Mouse (Mus musculus) layer of hippocampus, adult 9-10 months (tissue): Measurements from ENCODE around the gene Jmjd1c.

Experiments
- DNase-seq: peaks from one replicate; pipeline ENCODE4 v3.0.0; 2022; ENCODE audit warnings: low spot score

Gene Jmjd1c

DNA sequence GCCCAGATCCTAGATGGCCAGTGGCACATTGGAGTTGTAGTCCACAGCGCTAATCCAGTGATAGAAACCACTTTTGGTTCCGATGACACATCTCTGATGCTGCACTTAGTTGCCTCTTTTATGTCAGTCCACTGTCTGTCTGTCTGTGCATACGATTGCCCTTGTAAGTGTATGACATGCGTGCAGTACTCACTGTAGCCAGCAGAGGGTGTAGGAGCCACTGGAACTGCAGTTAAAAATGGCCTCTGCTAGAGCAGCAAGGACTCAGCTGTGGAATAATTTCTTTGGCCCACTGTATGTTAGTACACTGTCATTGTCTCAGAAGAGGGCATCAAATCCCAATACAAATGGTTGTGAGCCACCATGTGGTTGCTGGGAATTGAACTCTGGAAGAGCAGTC, 151.2 kb downstream of the Jmjd1c start:
- DNase-seq, result no peak

GRCm38 (mm10) chr10:67249486-67249885, 153.6 kb downstream of the Jmjd1c start:
- no peak for DNase-seq

GRCm38 (mm10) chr10:67250846-67251245, 154.9 kb downstream of the Jmjd1c start:
- no peak for DNase-seq

- no peak for DNase-seq
Measured at GRCm38 (mm10) chr10:67252353-67252752, 156.4 kb downstream of the Jmjd1c start.

GRCm38 (mm10) chr10:67253115-67253514, 157.2 kb downstream of the Jmjd1c start:
- no peak for DNase-seq

DNA sequence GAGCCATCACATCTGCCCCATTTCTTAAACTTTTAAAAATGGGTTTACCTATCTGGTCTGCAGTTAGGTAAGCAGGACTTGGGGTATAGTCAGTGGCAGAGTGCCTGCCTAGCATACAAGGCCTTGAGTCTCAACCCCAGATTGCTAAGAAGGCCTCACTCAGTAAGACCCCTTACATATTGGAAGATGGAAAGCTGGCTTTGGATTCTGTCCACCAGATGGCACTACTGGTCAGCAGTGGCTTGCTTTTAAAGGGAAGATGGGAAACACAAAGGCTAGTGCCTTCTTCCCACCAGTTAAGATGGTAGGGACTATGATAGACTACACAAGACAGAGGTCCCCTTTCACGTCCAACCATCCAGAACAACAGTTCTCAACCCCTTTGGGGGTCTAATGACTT, 168.9 kb downstream of the Jmjd1c start:
- no peak for DNase-seq

DNA sequence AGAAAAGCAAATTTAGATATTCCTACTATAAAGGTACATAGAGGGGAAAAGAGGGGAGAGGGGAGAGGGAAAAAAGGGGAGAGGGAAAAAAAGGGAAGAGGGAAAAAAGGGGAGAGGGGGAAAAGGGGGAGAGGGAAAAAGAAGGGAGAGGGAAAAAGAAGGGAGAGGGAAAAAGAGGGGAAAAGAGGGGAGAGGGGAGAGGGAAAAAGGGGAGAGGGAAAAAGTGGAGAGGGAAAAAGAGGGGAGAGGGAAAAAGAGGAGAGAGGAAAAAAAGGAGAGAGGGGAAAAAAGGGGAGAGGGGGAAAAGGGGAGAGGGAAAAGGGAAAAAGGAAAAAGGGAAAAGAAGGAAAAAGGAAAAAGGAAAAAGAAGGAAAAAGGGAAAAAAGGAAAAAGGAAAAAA, 180.0 kb downstream of the Jmjd1c start:
- no peak for DNase-seq

GRCm38 (mm10) chr10:67281852-67282251, 185.9 kb downstream of the Jmjd1c start:
- DNase-seq, result no peak

DNA sequence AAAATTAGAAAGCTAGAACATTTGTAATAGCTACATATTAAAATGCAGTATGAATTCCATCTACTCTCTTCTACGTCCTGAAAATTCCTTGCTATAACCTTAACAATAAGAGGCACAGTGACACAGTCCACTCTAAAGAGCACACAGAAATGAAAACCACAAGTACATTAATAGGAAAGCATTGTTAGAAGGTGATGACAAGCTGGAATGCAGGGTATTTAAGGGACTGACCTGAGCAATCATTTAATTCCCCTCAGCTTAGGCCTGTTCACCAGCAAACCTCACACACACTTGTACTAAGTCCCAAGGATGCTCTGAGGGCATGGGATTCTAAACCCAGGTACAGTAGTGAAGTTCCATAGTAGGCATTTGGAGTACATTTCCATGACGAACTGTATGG, 186.6 kb downstream of the Jmjd1c start:
- DNase-seq, result no peak

- no peak for DNase-seq
Measured at GRCm38 (mm10) chr10:67283516-67283915, 187.6 kb downstream of the Jmjd1c start.

DNA sequence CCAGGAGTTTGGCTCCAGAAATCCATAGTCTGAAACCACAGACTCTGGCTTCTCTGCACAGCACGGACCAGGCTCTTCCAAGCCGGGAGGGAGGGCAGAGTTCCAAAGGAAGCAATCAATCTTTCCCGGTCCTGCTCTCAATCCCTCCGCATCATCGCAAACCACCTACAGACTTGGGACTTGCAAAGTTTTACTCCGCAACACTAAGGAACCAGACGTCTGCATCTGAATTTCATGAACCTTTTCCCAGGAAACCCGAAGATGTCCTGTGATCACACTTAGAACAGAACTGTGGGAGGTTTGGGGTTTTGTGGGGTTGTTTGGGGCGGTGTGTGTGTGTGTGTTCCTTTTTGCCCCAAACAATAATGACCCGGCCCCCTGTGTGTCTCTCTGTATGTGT, 188.4 kb downstream of the Jmjd1c start:
- no peak for DNase-seq

DNA sequence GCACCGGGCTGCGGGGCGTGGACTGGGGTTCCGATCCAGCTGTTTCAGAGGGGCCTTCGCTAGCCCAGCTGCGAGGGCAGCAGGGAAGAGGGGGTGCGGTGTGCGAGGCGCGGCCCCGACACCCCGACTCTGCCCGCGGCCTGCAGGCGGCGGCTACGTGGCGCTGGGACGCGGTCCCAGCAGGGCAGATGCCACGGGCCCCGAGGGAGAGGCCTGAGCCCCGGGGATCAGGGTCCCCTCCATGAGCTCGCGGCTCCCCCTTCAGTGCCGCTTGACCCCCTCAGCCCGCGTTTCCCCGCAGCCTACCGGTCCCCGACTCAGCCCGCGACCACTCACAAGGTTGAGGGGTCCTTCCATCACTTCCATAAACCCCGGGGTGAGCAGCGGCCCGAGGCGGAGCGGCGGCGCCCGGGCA, 188.8 kb downstream of the Jmjd1c start:
- DNase-seq, result no peak

DNA sequence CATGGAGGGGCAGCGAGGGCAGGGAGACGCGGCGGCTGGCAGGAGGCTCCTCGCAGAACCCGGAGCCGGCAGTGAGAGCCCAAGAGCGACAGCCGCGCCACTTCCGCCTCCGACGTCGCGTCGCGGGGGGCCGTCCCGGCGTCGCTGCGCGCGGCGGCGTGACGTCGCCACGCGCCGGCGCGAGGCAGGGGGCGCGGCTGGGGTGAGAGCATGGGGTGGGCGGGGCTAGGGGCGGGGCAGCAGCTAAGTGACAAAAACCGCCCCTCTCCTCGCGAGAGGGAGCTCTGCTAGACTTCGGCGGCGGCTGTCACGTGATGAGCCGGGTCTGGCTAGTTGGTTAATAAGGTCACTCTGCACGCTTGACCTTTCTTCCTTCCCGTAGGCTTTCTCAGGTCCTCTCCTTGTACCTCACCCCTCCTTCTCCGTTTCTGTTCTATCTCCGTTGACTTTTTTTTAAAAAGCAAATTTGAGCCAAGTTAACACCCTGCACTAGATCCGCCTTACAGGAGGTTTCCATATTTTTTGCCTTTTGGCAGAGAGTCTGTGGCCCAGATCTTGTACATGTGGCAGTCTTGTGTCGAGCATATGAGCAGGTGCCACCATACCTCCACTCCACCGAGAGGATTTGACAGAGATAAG, 189.4 kb downstream of the Jmjd1c start, which contains the start of gene Nrbf2:
Gene Nrbf2, minus strand, starts transcription at position 130 of the 639 bp plus-strand sequence.
- peak; percentile 58 for DNase-seq

GRCm38 (mm10) chr10:67287877-67288276, 192.0 kb downstream of the Jmjd1c start:
- DNase-seq, result no peak

DNA sequence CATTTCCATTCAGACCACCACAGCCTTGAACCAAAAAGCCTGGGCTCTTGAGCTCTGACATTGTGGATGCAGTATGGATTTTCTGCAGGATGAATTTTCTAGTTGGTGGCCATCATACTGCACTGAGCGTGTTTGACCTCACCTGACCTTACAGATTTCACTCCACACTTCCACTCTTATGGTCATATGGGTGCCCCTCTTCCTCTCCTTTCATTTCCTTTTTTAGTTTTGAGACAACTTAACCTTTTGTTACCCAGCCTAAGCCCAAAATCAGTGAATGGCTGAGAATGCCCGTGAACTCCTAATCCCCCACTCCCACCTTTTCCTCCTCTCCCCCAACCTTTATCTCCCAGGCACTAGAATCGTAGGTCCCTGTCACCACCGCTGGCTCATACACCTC, 194.7 kb downstream of the Jmjd1c start:
- no peak for DNase-seq

DNA sequence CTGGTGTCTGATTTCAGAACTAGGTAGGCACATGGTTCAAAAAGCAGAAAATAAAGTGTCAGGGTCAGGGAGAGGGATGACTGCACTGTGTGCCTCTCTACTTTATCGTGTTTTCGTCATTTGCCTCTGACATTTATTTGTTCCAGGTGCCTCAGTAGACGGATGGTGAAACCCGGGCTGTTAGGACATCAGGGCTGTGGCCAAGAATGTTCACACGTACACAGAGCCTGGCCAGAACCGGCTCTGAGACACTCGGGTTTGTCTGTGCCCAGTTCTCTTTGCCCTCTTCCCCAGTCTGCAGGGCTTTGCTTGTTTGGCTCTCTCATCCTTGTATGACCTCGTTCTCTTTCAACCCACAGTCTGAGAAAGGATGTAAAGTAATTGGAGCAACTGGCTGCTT, 195.2 kb downstream of the Jmjd1c start:
- no peak for DNase-seq

- no peak for DNase-seq
Measured at GRCm38 (mm10) chr10:67295331-67295730, 199.4 kb downstream of the Jmjd1c start.

- no peak for DNase-seq
Measured at GRCm38 (mm10) chr10:67295938-67296466, 200.1 kb downstream of the Jmjd1c start.

- no peak for DNase-seq
Measured at GRCm38 (mm10) chr10:67296482-67297152, 200.7 kb downstream of the Jmjd1c start.

DNA sequence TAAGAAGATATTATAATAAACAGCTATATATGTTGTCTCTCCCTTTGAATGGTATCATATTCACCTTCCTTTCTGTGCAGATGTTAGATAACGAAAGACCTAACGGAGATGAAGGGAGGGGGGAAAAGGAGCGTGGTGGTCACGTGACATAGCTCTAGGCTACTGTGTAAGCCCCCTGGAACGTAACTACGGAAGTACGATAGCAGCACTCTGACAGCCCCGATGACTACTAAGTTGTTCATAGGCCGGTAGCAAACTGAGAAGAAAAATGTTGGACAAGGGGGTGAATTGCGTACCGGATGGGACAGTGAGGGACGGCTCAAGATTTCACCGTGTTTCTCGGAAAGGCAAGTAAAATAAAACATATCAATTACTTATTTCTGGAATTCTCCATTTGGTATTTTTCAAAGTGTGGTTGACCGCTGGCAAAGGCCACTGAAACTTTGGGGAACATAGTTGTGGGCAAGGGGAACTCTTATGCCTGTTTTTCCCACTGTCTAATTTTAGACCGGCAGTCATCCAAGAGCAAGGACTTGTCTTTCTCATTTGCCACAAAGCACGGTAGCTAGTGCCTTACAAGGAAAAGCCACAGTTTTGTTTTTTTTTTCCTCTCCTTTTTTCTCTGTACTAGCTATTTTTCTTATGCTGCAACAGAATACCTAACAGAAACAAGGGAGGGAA, 201.4 kb downstream of the Jmjd1c start:
- DNase-seq, result no peak

DNA sequence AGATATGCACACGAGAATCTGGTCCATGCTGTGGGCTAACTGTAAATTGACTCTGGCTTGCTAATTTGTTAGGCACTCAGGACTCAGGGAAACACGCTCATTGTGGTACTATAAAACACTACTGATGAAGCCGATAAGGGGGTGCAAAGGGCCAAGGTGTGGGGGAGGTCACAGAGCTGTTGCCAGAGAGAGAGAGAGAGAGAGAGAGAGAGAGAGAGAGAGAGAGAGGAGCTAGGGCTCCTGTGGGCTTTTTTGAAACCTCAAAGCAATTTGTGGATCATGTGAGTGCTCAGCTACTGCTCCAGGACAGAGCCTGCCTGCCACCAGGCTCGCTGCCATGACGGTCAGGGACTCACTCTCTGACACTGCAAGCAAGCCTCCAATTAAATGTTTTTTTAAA, 202.9 kb downstream of the Jmjd1c start:
- no peak for DNase-seq

DNA sequence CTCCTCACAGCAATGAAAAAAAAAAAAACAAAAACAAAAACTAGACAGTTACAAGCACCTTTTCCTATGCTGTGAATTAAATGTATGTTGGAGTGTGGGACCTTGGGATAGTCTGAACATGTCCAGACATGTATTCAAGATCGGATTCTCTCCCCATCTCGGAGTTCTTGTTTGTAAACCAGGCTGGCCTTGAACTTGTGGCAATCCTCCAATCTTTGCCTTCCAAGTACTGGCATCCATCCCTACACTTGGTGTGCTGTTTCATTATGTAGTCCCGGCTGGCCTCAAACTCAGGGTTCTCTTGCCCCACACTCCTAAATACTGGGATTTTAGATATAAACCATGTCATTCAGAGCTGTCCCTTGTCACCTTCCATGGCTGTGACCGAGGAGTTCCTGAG, 203.4 kb downstream of the Jmjd1c start:
- DNase-seq, result no peak

GRCm38 (mm10) chr10:67301046-67301445, 205.1 kb downstream of the Jmjd1c start:
- no peak for DNase-seq
